Mouse (Mus musculus) ovary, postnatal 10 days (tissue): ENCODE results near the gene Atp5g1.

Experiments
- DNase-seq: peaks from one replicate; pipeline ENCODE4 v3.0.0; 2022; ENCODE audit warnings: low spot score

Gene Atp5g1

DNA sequence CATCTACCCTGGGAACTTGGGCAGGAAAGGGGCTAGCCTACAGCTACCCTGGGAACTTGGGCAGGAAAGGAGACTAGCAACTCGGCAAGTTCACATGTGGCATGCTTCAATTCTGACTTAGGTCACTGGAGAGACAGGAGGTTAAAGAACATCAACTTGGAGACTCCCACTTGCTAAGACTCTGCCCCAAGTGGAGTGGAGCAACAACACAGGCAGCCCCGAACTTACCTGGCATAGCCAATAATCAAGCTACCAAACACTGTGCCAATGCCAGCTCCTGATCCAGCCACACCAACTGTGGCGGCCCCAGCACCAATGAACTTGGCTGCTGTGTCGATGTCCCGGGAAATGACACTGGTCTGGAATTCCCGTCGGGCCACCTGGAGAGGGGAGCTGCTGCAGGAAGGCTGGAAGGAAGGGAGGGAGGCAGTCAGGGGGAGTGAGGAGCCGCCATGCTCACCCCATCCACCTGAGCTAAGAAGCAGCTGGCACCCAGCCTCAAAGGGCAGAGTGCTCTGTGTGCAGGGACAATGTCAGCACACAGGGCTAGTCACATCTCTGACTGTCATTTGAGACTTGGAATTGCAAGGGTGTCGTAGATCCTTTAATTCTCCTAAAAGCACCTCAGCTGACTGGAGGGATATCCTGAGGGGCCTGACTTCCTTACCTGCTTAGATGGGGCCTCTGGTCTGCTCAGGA lies 2.0 kb downstream of the Atp5g1 start:
- no peak for DNase-seq

DNA sequence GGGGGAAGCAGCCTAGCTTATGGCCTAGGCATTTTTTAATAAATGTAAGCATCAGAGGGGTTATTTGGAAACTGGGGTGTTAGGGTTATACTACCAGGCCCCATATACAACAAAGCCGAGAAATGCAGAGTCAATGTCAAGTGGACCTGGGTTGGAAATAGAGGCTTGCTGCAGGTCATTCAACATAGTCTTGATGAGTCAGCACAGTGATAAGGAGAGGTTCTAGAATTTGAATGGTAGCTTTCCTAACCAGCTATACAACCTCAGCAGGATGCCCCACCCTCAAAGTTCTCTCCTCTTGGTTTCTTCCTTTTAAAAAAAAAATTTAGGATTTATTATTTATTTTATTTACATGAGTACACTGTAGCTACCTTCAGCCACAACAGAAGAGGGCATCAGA lies 4.5 kb downstream of the Atp5g1 start:
- DNase-seq = no peak

DNA sequence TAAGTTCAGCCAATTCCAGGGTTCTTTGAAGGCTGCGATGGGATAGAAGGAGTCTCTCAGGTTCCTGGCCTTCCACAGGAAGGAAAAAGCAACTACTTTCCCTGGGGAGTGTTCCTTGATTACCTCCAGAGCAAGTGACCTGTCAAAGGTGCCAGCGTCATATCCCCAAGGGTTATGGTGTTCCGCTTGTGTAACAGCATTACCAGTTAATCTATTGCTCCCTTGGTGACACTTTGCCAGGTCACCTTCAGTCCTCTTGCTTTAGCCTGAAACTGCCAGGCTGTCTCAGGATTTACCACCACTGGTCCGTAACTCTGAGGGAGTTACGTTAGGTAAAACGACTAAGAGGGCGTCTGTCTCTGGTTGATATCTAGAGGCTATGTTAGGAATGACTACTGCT lies 5.1 kb downstream of the Atp5g1 start:
- no peak for DNase-seq

DNA sequence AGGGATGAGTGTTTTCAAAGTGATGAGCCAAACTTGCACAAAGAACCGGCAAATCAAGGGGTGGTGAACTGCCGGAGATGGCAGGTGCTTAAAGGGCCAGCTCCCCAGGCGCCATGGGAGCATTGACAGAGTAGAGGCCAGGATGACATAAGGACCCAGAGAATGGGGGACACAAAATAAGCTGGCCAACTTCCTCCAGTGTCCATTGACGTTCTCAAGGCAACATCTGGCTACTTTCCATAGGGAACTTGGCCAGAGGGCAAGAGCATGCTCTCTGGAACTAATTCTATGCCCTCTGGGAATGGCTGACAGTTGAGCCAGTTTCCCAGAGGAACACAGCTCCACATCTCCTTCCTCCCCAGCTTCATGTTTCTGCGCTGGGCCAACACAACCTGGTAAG lies 7.2 kb downstream of the Atp5g1 start:
- DNase-seq = no peak

DNA sequence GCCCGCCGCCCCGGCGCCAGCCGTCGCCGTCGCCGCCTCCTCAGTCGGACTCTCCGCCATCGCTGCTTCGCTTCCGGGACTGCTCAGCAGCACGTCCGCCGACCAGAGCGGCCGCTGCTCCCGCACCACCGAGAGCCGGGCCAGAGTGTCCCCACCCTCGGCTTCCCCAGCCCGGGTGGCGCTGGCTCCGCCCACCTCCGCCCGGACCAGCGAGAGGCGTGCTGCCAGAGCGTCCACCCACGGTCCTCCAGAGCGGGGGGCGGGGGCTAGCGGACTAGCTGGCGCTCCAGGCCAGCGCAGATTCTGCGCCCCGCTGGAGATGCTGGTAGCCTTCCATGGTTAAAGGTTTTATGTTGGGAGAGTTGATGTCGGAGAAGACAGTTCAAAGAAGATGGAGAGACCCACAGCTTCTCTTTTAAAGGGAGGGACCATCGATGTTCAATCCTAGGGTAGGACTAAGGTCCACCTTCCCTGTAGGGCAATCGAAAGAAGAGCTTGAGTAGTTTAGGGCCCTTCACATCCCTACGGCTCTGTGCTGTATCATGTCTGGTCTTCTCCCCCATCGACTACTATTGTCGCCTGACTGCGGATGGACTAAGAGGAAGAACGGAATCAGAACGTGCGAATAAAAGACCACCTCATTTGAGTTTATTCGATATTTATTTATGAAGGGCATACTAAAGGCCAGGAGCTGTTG lies 10.1 kb downstream of the Atp5g1 start, which contains the start of gene Ube2z:
Gene Ube2z, minus strand, starts transcription at position 174 of the 697 bp plus-strand sequence.
- peak; percentile 93 for DNase-seq

DNA sequence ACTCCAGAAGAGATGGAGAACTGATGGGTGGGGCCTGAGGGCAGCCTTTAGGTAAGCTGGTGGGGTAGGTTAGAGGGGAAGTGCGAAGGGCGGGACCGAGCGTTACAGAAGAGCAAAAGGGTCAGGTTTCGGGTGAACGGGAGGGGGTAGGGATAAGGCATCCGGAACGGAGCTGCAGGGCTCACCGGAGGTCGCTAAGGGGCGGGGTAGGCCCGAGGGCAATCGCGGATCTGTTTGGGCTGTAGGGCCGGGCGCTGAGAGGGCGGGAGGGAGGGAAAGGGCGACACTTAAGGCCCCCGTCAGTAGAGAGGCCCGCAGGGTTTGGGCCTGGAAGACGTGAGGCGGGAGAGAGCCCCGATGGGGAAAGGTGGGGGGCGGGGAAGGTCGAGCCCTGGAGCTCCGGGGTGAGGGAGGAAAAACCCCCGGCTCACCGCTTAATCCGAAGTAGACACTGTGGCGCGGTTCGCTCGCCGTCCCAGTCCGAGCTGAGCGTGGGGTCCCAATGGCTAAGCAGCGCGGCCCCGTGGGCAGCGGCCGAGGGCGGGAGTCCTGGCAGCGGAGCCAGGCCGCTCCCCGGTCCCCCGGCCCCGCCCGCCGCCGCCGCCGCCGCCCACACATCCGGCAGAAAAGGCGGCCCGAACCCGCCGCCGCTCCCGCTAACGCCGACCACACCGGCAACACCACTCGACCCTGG lies 10.8 kb downstream of the Atp5g1 start:
- no peak for DNase-seq

DNA sequence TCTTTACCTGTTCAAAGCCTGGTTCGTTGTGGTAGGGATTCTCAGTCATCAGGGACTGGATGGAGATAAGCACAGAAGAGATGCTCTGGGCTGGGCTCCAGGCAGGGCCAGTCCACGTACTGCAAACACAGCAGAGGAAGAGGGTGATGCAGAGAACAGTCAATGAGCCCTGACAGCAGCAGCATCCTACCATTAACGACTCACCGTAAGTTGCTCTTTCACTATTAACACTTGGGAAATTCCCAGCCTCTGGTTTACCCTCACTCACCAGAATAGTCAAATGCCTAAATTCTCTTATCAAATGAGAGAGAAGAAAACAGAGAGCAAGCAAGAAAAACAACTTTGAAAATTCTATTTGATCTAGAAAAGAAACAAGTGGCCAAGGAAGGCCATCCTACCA lies 17.2 kb downstream of the Atp5g1 start:
- DNase-seq = no peak

DNA sequence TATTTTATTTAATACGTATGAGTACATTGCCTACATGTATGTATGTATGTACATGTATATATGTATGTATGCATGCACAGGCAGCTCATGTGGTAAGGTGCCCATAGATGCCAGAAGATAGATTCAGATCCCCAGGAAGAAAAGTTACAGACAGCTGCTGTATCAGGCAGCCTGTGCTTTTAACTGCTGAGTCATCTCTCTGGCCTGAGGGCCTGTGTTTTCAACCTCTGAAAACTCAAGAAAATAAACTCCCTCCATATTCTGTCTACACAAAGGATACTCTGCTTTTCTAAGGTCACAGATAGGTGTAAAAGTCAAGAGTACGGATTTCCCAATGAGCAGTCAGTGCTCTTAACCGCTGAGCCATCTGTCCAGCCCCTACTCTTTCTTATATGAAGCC lies 24.6 kb downstream of the Atp5g1 start:
- no peak for DNase-seq

DNA sequence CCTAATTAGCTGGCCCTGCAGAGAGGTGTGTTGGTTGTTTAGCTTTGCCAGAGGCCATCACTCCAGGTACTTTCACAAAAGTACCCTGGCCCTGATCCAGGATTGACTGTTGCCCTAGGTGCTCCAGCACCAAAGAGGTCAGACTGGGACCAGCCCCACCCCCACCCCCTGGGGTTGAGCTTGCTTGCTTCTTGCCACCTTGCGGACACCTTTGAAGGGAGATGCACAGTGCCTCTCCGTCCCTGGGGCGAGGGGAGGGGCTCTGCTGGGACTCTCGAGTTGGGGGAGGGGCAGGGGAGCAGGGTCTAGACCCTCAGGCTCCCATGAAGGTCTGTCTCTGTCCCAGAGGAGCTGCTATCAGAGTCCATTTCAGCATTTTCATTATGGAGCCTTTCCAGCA lies 25.5 kb downstream of the Atp5g1 start:
- DNase-seq = no peak

DNA sequence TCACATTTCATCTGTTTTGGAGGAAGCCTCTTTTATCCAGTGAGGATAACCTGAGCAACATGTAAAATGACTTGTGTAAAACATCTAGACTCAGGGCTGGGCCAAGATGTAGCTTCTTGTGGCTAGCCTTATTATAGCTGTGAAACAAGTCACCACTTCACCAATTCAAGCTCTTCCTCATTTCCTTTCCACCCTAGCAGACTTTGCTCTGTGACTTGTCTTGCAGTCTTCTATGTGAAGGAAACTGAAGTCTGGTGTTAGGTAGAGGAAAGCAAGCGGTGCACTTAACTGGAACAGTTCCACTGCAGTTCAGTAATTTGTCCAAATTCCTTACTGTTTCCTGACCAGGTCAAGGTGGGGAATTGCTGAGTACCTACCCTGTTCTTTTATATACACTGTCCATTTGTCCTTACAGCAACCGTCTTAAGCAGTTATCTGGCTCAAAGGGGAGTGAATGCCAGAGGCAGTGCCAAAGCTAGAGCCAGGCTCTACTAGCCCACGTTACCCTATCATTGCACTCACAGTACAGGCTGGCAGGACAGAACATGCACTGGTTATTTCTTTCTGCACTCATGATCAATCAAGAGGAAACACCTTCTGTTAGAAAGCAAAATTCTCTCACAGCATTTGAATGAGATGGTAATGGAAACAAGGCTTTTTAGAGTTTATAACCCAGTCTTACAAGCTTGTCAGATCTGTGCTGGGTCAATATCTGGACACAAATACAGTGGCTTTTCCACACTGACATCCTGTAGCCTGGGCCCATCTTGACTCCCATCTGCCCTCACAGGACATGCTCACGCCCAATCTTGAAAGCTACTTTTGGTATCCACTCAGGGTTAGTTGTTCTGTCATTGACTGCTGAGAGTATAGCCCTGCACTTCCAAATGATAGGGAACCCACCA lies 27.7 kb downstream of the Atp5g1 start:
- no peak for DNase-seq

DNA sequence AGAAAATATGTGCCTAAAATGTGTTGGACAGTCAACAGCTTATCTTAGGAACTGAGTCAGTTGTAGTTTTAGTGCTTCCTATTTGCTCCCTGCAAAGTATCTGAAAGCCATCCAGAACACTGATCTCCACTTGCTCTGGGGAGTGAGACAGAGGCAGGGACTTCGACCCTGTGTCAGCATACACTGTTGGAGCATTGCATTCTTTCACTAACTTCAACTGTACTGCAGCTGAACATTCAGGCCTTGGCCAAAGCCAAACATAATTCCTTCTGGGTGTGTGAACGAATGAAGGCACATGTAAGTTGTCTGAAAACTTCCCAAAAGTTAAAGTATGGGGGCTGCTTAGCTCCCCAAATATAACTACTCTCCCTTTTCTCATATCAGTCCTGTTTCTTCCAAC lies 28.7 kb downstream of the Atp5g1 start:
- no peak for DNase-seq

DNA sequence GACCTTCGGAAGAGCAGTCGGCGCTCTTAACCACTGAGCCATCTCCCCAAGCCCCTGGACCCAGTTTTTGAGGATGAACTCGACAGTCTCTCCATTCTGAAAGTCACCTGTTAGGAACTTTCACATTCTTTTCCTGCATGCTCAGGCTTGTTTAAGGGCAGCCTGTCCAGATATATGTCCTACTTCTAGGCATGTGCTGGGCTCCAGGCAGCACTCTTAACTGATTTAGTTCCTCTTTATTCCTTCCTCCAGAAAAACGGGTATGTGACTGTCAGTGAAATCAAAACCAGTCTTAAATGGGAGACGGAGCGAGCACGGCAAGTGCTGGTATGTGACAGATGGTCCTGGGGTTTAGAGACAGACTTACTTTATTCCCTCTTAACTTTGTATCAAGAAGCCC lies 29.4 kb downstream of the Atp5g1 start:
- DNase-seq = no peak

DNA sequence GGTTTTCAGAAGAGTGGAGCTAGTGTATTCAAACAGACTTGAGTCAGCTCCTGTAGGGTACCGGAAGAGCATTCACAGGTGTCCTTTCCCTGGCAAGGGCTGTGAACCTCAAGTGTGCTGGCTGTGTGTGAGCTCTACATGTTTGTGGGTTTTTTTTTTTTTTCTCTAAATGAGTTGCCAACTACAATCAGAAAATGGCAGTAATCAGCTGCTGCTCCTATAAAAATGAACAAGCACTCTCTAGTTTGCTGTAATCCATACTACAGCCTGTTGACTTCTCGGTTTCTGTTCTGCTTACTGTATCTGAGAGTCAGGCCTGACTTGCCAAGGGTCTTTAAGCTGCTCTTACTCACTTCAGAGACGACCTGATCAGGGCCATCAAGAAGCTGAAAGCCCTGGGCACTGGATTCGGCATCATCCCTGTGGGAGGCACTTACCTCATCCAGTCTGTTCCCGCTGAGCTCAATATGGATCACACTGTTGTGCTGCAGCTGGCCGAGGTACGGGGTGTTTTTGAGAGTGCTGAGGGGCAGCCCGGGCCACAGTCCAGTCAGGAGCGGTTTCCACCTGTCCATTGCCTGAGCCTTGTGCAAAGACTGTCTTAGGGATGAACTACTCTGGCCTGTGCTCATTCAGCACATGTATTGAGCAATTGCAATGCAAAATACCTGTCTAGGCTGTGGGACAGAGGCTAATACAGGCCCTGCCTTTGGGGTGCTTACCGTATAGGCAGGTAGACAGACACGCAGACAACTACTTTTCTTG lies 30.5 kb downstream of the Atp5g1 start:
- no peak for DNase-seq

DNA sequence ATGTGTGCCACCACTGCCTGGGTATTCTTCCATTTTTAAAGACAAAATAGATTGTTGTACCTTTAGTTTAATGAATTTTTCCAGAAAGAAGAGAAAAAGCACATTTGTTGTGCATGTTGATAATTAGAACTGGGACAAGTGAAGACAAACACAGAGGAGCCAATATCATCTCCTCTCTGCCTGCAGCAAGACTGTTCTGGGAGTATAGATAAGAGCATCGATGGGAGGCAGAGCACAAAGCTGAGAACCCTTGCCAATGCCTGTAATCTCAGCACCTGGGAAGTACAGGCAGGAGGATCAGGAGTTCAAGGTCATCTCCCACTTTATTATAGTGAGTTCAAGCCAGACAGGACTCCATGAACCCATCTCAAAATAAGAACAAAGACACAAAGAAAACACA lies 36.9 kb downstream of the Atp5g1 start:
- DNase-seq = no peak

DNA sequence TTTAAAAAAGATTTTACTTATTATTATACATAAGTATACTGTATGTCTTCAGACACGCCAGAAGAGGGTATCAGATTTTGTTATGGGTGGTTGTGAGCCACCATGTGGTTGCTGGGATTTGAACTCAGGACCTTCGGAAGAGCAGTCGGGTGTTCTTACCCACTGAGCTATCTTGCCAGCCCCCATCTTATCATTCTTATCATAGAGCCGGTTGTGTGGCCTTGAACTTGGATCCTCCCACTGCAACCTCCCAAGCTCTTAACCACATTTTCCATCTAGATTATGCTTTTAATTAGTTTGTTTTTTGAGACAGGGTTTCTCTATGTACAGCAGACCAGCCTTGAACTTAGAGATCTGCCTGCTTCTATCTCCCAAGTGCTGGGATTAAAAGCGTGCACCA lies 38.0 kb downstream of the Atp5g1 start:
- DNase-seq = no peak

DNA sequence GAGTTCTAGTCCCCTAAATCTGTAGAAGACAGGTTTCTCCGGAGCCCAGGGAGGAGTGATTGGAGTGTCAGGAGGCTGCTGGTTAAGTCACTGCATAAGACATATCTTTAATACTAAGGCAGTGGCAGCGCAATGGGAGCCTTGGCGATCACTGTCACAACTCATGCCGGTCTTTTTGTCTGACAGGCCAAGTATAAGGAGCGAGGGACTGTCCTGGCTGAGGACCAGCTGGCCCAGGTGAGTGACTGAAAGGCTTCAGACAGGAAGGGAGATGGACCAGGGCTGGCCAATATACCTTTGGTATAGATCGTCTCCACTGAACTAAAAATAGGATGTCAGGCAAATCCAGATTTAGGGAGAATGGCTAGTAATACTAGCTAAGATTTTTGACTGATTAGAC lies 40.3 kb downstream of the Atp5g1 start:
- DNase-seq = no peak

DNA sequence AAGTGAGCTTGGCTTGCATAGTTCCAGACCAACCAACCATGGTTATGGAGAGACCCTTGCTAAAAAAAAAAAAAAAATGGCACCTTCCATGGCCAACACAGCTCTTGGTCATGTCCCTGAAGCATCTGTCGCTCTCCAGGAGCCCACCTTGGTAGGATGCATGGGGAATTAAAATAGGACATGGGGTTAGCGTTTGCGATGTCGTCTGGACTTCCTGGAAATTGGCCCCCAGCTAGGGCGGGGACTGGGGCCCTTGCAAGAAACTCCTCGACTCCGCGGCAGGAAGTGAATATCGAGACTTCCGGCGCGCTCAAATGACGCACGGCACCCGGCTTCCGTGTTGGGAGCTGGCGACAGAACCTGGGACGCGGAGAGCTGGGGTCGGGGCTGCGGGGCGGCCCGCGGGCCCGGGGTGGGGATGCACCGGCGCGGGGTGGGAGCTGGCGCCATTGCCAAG lies 40.8 kb downstream of the Atp5g1 start, which contains the start of gene Snf8:
Gene Snf8, plus strand, starts transcription at position 290 of the 457 bp plus-strand sequence.
- DNase-seq = peak; percentile 93

DNA sequence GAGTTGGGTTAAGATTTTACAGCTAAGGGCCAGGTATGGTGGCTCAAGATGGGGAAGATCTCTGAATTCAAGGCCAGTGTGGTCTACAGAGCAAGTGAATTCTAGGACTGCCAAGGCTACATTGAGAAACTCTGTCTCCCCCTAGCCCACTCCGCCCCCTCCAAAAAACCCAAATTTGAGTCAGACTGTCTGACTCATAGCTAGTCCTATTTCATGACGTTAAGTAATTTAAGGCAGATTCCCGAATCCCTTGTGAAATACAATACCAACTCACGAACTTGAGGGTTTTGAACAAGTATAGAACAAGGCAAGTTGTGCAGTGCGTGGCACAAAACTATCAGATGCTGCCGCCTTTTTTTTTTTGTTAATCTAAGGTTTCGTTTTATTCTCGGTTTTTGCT lies 41.4 kb downstream of the Atp5g1 start:
- DNase-seq = no peak

DNA sequence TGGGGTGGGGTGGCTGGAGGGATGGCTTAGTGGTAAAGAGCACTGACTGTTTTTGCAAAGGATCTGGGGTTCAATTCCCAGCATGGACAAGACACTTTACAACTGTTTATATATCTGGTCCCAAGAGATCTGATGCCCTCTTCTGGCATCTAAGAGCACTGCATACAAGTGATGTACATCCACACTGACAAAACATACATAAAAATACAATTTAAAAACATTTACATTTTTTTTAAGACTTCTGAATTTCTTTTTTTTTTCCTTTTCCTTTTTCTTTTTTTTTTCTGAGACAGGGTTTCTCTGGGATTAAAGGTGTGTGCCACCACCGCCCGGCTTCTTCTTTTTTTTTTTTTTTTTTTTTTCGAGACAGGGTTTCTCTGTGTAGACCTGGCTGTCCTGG lies 42.2 kb downstream of the Atp5g1 start:
- DNase-seq = no peak

DNA sequence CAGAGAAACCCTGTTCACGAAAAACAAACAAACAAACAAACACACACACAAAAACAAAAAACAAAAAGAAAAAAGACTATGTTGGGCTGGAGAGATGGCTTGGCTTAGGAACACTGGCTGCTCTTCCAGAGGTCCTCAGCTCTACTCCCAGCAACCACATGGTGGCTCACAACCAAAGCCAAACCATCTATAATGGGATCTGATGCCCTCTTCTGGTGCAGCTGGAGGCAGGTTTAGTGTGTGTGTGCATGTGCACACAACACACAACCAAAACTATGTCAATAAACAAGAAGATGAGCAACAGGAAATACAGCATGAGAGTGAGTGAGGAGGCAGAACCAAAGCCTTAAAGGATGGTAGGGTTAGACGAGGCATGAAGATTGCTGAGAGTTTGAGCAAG lies 43.8 kb downstream of the Atp5g1 start:
- DNase-seq = no peak

DNA sequence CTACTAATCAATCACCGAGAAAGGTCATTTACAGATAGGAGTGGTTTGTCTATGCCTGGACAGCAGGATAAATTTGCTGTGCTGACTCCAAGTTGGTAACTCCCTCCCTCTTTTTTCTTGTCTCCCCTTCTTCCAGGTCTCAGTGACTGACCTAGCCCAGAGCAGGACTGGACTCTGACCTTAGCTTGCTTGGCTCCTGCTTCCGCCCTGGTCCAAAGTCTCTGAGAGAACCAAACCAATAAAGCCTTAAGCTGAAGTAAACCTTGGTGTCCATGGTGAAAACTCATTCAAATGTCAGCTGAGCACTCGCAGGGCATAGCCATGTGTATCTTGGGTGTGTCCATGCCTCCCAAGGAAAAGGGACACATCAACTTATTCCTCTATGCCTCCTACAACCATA lies 44.9 kb downstream of the Atp5g1 start:
- no peak for DNase-seq
